Mouse (Mus musculus) liver, postnatal 0 days (tissue): ENCODE measurements around the gene Itga8.

ENCODE experiments used
- CTCF ChIP-seq: sonication (generic); IDR thresholded peaks from 2 replicates; pipeline ENCODE4 v1.5.1; 2016; ENCODE audit warnings: antibody characterized with exemption, low read depth
- EP300 ChIP-seq: IDR thresholded peaks from 2 replicates; pipeline ENCODE4 v1.6.1; 2016; ENCODE audit warnings: antibody characterized with exemption, low read depth, mild to moderate bottlenecking

DNA sequence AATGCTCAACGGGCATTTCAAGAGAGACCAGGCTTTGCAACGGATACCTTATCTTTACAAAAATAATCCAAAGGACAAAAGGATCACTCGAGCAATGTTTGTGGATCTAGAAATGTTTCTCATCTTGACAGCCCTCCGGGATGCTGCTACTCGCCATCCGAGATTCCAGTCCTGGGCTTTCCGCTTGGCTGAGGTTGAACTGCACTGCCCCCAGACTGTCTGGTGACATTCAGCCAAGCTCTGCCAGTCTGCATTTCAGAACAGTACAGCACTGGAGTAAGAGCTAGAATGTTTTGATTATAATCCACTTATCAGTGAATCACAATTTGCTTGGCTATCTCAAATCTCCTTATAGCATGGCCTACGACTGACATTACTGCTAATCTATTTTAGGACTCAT lies 8.3 kb downstream of the Itga8 start:
- TF ChIP-seq EP300 (no peak), CTCF (no peak)
